Mouse (Mus musculus) urinary bladder, postnatal 36 days (tissue): ENCODE data around the gene Barx2.
A peak's percentile ranks its signal among the peaks of the same experiment; 100 is the strongest.

Experiments
- DNase-seq, 2 experiments: peaks; one replicate each; pipeline ENCODE4 v3.0.0; 2022; ENCODE audit warnings: low spot score in 2 of 2, mixed read lengths in 1 of 2

The Barx2 gene

DNA sequence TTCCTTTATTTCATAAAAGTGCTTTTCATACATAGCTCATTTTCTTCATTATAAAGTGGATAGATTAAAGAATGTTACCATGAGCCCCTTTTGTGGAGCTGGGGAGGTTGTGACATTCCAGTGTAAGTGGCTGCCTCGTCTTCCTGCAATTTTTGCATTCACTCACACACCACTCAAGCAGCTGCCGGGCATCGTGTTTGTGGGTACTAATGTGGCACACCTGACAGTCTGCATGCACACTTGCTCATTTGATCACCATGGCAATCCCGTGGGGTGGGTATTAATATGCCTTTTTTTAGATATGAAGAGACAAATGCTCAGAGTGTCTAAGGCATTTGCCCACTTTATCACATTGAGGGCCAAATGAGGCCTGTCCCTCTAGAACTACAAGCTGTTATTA, 24.9 kb downstream of the Barx2 start:
- no peak for DNase-seq

DNA sequence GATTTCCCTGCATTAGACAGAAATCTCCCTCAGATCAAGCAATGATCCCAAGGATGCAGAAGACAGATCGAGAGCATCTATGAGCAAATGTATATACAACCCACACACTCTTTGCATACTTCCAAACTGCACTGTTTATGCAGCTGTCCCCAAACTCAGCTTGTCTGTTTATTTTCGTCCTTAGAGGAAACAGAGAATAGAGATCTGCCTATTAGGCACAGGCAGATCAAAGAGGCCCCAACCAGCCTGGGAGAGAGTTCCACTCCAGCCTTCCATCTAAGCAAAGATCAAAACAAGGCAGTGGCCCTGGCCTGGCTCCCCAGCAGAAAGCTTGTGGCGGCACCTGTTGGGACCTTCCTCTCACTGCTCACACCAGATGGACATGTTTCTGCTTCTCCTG, 27.0 kb downstream of the Barx2 start:
- DNase-seq: no peak

DNA sequence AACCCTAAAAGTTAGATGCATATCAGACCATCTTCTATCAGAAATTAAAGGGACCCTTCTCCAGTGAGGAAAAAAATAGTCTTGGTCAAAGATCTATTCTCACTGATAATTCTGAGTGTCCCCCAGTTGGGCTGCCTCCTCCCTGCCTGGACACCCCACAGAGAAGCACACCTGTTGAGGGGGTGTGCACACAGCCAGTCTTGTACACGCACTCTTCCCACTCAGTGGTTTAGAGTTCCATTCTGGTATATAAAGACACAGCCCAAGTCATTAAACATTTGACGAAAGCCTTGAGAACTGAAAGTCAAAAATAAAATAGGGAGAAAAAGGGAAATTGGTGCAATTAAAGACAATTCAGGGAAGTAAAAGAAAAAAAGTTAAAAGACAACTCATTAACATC, 30.9 kb downstream of the Barx2 start:
- no peak for DNase-seq

DNA sequence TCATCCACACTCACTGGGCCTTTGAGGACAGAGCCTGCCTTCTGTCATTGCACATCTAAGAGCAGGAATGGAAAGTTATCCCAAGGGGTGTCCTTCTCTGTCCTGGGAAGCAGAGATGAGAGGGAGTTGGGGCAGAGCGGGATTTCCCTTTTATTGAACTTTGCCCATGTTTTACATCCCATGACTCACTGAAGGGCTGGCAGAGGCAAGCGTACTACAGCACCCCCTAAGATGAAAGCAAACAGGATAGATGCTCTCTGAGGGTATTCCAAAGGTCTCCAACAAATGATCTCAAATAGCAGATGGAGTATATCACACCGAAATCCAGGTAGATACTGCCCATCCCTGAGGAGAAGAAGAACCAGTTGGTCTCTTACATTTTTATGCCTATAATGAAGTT, 37.7 kb downstream of the Barx2 start:
- no peak for DNase-seq

DNA sequence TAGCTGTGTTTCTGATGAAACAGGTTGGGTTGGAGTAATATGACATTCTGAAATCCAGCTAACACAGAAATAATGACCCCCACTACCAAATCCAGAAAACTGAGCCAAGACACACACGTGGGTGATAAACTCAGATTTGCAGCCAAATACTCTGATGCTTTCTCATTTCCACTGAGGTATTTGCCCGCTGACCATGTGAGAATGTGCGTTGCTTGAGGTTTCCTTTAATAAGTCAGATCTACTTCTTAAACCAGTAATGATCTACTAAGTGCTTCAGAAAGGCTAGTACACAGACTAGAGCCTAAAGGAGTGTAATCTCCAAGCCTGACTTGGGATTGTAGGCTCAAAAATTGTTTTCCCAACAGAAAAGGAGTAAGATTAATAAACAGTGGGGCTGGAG, 39.0 kb downstream of the Barx2 start:
- no peak for DNase-seq

DNA sequence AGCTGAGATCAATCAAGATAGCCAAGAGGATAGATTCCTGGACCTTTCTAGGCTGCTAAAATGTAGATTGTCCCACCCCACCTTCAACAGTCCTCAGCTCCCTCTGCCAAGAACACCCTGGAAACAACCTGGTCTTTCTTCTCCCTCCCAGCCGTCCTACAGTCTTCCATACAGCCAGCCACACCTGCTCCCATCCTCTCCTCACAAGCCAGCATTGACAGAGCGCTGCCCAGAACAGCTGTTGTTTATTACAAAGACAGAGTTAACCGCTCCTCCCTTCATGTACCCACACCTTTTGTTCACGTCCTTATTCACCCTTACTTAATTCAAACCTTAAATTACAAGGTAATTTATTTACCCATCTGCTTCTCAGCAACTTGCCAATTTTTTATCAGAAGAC, 41.9 kb downstream of the Barx2 start:
- no peak for DNase-seq

DNA sequence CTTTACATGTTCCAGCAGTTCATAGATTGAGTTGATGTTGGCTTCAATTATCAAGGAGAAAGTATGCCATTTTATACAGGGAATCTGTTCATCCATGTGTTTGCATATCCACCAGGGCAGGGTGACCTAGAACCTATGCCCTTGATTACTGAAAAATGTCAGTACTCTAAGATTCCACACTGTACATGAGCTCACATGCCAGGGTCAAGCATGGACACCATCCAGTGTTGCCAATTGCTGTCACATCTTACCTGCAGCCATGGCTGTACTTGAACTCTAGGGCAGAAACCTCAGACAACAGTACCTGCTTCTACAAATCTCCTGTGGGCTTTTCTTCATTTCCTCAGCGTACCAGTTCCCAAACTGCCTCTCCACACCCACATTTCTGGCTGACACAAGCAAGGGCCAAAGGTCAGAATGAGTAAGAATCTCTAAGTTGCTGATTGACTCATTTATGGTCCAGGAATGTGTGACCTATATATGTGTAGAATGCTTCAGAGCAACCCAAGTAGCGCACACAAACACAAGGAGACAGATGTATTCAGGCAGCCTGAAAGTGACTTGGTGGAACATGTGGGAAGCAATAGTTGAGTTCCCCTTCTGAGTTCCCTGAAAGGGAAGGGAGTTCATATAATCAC, 44.3 kb downstream of the Barx2 start:
- DNase-seq: no peak

DNA sequence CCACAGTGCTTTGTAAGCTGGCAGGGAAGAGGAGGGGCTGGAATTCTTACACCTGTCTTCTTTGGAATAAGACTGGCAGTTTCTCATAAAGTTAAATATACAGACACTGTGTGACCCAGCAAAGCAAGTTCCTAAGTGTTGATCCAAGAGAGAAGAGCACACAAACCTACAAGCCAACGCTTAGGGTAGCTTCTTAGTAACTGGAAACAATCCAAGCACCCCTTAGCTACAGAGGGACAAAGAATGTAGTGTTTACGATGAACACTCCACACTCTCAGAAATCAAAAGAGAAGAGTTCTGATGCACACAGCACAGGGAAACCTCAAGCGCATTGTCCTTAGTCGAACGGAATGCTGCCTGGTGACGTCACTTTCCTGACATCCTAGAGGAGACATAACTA, 49.4 kb downstream of the Barx2 start:
- no peak for DNase-seq

DNA sequence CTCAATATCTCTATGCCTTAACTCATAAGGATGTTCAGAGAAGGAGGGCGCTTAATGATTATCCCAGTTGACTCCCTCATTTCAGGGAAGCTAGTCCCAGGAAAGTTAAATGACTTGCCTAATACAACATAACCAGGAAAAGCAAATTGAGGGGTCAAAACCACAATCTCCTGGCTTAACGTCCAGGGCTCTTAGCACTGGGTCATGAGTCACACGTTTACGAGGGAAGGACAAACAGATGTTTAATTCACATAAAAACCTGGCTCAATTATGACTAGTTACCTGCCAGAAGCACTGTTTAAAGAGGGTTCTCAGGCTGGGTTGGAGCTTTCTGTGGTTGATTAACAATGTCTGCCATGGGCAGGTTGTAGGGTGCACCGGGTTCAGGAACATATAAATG, 53.8 kb downstream of the Barx2 start:
- DNase-seq: no peak

DNA sequence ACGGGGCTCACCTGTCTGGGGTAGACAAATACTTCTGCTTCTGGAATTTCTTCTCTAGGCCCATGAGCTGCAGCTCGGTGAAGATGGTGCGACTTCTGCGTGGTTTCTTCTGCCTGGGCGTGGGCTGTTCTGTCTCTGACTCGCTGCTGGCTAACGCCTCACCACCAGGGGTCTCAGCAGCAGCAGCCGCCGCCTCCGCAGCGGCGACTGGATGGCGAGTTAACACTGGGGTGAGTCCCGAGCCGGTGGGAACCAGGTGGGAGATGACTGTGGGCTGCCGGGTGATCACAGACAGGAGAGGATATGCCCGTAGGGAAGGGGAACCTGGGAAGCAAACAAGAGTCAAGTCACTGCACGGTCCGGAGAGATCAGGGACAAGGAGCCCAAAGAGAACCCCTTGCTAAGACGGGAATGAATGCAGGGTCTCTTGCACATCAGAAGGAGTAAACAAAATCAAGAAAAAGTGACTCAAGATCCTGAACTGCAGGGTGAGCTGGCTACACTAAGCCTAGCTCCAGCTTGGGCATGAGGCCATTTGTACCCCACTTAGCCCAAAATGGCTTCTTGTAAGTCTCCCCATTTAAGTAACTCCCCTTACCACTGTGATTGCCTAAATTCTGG, 54.4 kb downstream of the Barx2 start:
- no peak for DNase-seq

DNA sequence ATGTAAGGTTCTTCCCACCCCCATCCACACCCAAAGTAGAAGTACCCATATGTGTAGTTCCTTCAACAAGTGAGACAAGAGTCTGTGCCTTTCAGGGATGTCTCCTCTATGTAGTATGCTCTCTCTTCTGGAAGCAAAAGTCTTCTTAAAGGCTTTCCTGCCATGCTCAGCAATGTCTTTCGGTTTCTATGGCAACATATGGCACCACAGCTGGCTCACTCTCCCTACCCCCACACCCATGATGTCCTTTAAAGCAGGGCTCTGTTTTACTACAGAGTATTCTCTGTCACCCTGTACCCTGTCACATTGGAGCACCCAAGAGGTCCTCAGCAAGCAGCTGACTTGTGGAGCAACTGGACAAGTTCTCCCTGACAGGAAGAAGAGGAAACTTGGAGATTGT, 55.8 kb downstream of the Barx2 start:
- no peak for DNase-seq

DNA sequence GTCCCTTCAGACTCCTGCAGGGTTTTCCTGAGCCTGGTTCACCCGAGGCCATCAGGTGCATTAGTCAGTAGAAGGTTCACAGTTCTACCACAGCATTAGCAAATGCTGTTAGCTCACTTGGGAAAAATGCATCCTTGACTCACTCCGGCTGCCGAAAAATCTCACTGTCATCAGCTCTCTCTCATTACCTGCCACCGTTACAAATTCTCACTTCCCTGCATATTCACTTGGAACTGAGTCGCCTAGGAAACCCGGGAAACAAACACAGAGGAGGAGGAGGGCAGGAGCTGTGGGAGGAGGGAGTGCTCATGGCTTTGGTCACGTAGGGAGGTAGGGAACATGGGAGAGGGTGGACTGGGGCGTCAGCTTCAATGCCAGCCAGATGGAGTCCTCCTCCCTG, 56.8 kb downstream of the Barx2 start:
- no peak for DNase-seq

DNA sequence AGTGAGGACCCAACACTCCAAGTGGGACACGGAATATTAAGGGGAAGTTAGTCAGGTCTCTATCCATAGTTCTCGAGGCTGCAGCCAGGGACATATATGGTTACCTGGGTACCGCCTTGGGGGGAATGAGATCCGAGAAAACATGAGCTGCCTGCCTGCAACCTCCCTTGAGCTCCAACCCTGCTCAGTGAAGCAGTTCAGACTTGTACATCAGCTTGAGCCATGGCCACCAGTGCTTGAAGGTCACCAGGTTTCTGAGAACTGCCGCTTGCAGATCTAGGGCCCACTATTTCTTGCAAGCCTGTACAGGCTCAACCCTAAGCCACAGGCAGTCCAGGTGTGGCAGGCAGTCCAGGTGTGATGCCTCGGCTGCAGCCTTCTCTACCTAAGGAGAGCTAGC, 57.6 kb downstream of the Barx2 start:
- peak in 1 of 2 experiments; percentile 40 for DNase-seq

DNA sequence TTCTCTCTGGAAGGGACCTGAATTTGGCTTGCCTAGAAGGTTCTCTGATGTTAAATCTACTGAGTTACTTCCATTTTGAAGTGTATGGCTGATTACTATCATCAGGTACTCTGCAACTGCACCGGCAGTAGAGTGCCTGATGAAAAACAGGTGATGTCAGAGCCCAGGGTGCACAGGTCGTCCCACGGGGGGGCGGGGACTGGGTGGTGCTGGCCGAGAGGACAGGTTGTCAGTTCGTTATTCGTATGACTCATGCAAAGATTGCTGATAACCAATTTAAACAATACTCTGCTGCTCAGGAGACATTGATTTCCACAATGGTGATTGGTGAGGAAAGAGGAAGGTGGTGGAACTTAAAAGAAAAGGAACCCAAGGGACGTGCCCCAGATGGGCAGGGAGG, 61.6 kb downstream of the Barx2 start:
- DNase-seq: peak; percentile 75 to 84

DNA sequence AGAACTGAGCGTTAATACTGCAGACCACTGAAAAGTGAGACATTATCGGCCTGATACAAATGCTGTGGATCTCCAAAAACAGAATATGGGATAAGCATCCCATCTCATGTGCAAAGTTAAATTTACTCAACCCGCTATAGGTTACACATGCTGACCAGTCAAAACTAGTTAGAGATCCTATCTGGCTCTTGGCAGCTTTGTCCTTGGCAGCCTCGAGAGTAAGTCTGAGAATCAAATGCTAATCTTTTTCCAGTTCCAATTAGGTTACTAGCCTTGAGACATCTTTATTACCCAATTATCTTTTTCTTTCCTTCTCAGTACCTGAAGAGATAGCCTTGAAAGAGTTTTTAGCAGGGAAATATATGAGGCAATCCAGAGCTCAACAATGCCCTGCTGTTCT, 62.6 kb downstream of the Barx2 start:
- DNase-seq: no peak

DNA sequence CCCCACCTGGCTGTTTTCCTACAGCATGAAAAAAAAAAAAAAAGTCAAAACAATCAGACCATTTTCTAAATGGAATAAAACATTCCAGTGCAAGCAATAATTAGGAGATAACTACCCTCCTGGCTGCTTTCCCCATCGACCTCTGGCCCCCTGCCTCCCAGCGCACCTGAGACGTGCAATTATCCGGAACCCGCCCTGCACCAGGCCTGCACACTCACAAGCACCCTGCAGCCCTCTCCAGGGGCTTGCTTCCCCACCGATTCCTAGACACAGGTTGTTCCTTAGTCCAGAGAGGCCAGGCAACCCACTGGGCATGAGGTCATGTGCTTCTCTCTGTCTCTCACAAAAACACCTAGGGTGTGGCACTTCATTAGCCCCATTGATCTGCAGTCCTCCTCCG, 63.9 kb downstream of the Barx2 start:
- DNase-seq: no peak

DNA sequence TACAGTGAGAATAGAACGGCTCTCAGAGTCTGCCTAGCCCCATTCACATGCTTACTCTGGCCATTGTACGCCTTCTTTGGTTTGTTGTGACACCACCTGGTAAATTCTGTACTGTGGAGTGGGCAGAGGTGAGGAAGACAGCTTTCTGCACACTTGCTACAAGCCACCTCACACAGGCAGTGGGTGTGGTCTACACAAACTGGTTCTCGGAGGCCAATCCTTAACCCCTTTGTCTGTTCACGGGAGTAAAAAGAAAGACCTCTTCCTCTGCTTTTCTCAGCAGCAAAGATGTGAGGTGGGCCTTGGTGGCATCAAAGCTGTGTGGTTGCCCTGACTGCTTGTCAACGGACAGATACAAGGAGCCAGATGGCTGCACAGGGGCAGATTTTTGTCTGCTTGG, 68.6 kb downstream of the Barx2 start:
- DNase-seq: no peak

DNA sequence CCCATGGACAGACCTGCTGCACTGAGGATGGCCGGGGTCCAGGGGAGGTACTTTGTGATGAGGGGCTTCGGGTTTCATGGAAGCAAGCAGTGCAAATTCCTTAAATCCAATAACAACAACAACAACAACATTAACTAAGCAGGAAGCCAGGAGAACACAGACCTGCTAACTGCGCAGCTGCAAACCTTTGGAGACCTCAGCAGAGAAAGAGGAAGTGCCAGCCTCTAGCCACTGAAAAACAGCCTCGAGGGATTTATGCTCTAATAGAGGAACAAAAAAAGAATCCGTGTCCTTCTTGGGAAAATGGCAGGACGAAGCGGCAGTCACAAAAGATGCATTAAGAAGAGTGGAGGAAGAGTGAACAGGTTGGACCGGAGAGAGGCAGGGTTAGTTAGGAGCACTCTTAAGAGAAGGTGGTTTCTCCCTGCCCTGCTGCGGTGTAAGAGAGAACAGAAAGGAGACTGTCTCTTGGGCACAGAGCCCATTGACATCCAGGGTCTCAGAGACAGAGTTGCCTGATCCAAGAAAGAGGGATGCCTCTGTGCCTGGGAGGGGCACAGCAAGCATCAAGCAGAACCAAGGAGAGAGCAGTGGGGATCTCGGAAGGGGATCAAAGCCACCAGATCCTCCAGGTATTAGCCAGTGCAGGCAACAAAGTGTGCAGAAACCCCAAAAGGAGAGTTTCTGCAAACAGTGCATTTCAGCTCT, 72.0 kb downstream of the Barx2 start:
- DNase-seq: no peak

DNA sequence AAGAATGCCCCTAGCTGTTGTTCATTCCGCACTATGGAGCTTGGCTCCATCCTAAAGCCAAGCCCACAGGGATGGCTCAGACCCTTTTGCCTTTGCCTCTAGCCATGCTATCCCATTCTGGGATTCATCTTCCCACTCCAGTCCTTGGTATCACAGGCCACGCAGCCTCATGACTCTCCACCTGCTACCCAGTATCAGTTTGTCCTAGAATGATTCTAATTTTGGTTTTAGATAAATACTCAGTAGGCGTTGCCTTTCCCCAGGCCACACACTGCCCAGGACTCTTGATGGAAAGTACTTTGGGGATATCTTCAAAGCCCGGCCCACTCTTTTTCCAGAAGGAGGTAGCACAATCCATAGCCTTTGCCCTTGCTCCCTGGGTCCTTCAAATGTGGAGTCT, 72.7 kb downstream of the Barx2 start:
- no peak for DNase-seq

DNA sequence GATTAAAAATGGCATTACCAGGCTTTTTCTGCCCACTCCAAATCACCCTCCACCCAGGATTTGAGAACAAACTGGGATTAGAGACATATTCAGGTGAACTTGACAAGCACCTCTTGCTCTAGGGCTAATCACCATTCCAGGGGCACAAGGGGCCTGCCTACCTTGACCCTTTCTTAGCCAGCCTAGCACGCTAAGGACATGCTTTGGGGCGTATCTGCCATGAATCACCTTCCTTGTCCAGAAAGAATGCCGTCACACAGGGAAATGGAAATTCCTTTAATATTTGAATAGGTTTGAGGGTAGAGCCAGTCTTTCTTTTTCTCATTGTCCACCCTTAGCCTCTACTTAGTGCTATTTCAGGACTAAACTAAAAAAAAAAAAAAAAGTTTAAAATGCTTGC, 73.2 kb downstream of the Barx2 start:
- no peak for DNase-seq

DNA sequence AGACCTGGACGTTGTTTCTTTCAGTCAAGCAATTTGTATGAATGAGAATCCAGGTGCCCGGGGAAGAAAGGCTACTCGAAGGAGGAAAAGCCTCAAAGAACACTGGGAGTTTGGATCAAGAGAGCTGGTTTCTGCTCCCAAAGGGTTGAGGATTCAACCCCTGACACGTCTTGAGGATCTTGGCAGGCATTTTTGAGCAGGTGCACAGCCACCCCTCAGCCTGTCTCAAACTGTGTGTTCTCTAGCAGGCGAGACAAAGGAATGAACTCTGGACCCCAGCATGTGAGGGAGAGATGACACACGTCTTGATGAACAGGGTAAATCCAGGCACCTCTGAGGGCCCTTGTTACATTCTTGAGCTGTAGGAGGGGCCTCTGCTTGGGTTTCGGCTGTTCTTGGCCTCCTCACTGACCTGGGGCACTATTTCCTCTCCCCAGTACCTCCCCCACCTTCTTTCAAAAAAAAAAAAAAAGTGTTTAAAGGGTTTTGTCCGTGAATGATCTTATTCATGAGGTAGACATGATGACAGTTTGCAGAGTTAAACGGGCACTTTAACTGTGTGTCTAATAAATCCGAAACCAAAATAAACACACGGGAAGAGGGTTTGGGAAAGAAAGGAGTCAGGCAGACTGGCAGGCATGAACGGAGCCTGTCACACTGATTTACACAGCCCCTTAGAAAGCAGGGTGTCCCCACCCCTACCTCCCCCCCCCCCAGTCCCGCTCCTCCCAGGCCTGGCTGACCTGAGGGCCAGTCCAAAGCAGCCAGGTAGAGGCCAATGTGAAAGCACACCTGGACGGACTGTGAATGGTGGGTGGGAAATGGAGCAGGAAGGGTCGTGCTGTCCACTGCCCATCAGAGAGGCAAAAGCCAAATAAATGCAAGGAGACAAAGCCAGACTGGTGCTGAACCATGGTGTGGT, 73.9 kb downstream of the Barx2 start:
- no peak for DNase-seq

DNA sequence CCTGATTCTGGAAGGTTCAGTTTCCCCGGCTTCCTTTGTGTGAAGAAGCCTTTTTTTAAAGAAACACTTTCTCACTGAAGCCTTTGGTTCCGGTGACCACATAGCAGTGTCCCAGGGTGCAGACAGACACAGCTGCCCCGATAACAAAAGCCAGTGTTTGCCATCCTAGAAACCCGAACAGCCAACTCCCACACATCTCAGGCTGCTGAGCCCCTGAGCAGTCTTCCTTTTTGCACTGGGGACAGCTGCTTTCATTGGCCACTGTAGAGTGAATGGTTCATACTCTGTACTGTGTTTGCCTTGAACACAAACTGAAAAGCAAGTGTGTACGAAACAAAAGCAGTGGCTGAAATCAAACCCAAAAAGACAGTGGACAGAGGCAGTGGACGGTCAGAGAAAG, 75.2 kb downstream of the Barx2 start:
- no peak for DNase-seq
